Mouse (Mus musculus) neural tube, embryonic 10.5 days (tissue): Measurements from ENCODE around the gene Slc6a6.
A peak's percentile ranks its signal among the peaks of the same experiment; 100 is the strongest.

Experiments used
- DNase-seq: peaks from one replicate; pipeline ENCODE4 v3.0.0-alpha.2; 2017; ENCODE audit warnings: low spot score; ENCODE audit errors: extremely low spot score

Slc6a6 gene

DNA sequence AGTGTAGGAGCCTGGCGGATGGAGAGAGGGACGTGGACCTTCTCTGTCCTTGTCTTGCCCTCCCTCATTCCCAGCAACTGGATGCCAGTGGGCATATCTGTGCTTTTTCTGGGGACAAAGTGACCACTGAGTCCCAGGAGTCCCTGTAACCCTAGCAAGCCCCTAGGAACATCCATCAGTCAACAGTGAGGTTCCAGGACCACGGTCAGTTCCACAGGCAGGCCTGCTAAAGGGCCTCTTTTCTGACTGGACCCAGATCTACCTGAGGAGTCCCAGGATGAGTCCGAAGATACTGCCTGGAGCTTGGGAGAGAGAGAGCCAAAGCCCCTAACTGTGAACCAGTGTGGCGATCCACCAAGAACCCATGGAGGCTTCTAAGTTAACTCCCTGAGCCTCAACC is 90.1 kb downstream of the Slc6a6 start:
- DNase-seq: no peak

DNA sequence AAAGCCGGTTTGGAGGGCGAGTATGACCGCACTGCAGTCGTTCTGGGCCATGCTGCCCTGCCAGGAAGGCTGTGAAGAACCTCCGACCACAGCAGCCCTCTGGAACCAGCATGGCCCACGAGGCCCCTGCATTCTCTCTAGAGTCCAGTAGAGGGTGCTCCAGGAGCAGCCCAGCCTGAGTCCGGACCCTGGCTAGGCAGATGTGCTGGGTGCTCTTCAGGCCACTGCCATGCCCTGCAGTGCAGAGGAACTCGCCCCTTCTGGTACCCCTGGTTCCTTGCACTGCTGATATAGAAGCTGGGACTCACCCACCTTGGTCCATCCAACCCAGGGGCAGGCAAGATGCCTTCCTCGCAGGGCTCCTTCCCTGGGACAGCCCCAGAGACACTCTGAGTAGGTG is 92.7 kb downstream of the Slc6a6 start:
- peak; percentile 80 for DNase-seq

- DNase-seq: no peak
Observed at GRCm38 (mm10) chr6:91779206-91779605, 95.4 kb downstream of the Slc6a6 start.

GRCm38 (mm10) chr6:91785018-91785417 is 101.2 kb downstream of the Slc6a6 start:
- DNase-seq: no peak

- DNase-seq: no peak
Observed at GRCm38 (mm10) chr6:91788311-91788798, 104.5 kb downstream of the Slc6a6 start.

- no peak for DNase-seq
Observed at GRCm38 (mm10) chr6:91795640-91796039, 111.8 kb downstream of the Slc6a6 start.

DNA sequence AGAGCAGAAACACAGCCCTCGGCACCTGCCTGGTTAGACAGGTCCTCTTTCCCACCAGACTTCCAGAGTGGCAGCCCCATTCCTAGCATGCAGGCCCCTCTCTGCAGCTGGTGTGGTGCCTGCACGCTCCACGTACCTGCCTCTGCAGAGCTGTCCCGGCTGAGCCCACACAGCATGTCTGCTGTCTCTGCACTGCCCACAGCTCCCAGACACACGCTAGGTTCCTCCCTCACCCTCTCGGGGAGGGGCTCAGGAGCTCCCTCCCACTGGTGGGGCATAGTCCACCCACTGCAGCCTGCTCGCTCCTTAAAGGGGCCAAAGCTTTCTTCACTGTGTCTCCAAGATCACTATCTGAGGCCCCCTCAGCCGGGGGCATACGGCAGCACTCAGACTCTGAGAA is 112.2 kb downstream of the Slc6a6 start:
- DNase-seq: no peak

DNA sequence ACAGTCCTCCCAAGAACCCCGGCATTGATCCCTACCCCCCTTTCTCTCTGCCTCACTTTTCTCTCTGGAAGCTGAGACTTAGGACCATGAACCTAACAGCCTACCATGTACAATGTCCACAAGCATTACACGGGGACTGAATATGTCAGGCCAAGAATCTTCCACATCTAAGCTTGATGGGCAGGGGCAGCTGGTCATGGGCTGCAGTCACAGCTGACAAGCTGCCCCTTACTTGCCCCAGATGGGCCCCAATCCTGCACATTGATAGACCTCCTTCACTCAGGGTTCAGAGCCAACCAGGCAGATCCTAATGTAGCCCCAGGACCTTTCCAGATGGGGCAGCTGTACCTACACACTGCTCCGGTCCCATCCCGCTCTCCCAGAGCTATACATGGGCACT is 112.9 kb downstream of the Slc6a6 start:
- DNase-seq: no peak

- no peak for DNase-seq
Observed at GRCm38 (mm10) chr6:91798496-91798895, 114.6 kb downstream of the Slc6a6 start.

- no peak for DNase-seq
Observed at GRCm38 (mm10) chr6:91804177-91804576, 120.3 kb downstream of the Slc6a6 start.

DNA sequence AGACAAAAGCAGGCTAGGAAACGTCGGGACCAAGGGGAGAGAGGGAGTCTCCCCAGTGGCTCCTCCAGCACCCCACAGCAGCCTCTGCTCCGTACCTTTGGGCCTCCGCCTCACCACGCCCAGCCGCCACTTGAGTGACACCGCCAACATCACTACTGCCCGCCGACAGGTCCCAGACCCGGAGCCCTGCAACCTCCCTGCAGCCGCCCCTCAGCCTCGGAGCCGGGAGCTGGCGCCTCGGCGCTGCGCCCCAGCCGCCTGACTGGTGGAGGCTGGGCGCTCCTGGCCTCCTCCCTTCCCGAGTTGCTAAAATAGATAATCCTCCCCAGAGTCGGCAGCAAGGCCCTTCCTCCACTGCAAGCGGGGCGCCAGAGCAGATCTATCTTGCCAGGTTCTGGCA is 123.3 kb downstream of the Slc6a6 start:
- no peak for DNase-seq

GRCm38 (mm10) chr6:91808022-91808421 is 124.2 kb downstream of the Slc6a6 start:
- DNase-seq: no peak
